Mouse (Mus musculus) heart, postnatal 0 days (tissue): Measurements from ENCODE around the gene Prdm10.
A peak's percentile ranks its signal among the peaks of the same experiment; 100 is the strongest.

Experiments
- CTCF ChIP-seq: IDR thresholded peaks from 2 replicates; pipeline ENCODE4 v1.5.1; 2016; ENCODE audit warnings: antibody characterized with exemption, control low read depth, low read depth
- EP300 ChIP-seq: IDR thresholded peaks from 2 replicates; pipeline ENCODE4 v1.6.1; 2016; ENCODE audit warnings: antibody characterized with exemption, low read depth

GRCm38 (mm10) chr9:31280366-31281010 is at the start of gene Prdm10:
- TF ChIP-seq CTCF (no peak), EP300 (peak; percentile 68; the same call in 1 of the 2 replicates)
